Mouse (Mus musculus): ENCODE results near the gene Morc2a. TPM values are rescaled to one million over a fixed set of nuclear protein-coding genes. Genes with fewer than 3 reads are reported as not detected.

Gene Morc2a
- total RNA-seq, 2 experiments from 2014 or later = 22.0 to 23.9 TPM

DNA sequence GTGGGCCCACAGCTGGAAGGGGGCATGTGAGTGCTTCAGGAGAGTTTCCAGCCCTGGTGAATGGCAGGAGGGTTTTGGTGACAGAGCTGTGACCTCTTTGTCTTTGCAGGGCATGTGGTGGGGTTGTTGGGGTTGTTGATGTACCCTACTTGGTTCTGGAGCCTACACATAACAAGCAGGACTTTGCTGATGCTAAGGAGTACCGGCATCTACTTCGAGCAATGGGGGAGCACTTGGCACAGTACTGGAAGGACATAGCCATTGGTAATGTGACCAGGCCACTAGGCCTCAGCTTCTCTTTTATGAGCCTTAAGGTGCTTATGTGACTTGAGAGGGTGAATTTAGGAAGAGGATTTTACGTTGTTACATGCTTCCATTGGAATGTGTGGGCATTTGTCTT lies 30.8 kb downstream of the Morc2a start:
- intact Hi-C loops (cut with DNase I) = no loop called here
- DNase-seq (ENCODE audit: low spot score) = no peak

DNA sequence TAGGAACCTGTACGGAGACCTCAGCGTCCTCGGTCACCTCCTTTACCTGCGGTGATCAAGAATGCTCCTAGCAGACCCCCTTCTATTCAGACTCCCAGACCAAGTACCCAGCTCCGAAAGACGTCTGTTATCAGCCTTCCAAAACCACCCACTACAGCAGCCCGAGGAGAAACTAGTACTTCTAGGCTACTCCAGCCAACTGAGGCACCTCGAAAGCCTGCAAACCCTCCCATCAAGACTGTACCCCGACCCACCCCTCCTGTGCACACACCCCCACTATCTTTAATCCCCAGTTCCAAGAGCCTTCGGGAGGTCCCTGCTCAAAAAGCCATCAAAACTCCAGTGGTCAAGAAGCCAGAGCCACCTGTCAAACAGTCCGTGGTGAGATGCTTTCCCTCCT lies 34.7 kb downstream of the Morc2a start:
- intact Hi-C loops (cut with DNase I) = no loop called here
- DNase-seq (ENCODE audit: low spot score) = no peak

DNA sequence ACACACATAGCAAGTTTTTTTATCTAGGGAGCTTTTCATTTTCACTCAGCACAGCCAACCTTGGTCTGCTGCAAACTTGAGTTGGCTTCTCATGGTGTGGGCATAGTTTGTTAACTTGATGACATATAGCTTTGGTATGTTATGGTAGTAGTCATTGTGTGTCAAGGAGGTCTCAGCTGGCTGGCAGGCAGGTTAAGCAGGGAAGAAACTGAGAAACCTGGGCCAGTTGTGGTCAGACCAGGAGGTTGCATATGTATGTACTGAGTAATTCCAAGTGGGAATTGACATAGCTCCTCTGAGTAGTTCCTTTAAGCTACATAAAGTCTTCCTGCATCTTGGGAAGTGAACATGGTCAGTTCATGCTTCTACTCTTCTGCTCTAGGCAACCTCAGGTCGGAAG lies 35.2 kb downstream of the Morc2a start:
- no peak for DNase-seq (ENCODE audit: low spot score)

DNA sequence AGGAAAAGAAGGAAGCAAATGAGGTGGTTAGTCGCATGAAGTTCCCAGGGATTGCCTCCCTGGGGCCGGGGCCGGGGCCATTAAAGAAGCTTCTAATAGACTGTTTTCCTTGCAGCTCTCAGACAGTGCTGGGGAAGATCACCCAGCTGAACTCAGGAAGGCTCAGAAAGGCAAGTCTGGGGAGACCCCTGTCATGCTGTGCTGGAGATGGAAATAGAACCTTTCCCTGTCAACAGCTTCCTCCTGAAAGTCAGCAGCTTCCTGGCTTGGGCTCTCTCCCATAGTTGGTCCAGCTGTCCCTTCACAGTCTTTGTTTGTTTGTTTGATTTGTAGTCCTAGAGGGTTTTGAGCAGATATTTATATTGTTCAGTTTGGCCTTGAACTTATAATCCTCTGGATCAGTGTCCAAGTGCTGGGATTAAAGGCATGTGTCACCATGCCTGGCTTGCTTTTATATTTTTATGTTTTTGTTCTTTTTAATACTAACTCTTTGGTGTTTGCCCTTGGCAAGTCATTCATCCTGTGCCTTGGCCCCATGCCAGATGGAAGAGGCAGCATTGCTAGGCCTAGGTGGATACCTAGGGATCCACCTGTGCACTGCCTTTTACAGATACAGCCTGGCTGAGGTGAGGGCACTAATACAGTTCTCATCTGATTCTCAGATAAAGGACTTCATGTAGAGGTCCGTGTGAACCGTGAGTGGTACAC lies 35.9 kb downstream of the Morc2a start:
- no peak for DNase-seq (ENCODE audit: low spot score)
- intact Hi-C loops (cut with DNase I) = no loop called here

More for the DNA sequence above, 35.2 kb downstream of the Morc2a start:
- intact Hi-C loops (cut with DNase I) = no loop called here

DNA sequence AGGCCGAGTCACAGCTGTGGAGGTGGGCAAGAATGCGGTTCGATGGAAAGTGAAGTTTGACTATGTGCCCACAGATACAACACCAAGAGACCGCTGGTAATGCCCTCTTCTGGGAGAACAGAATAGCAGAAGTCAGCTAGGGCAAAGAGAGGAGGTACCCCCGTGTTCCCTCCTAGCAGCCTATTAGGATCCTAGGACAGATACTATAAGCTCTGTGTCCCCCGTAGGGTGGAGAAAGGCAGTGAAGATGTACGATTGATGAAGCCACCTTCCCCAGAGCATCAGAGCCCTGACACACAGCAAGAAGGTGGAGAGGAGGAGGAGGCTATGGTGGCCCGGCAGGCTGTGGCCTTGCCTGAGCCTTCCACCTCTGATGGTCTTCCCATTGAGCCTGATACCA lies 36.4 kb downstream of the Morc2a start:
- intact Hi-C loops (cut with DNase I) = no loop called here
- no peak for DNase-seq (ENCODE audit: low spot score)

DNA sequence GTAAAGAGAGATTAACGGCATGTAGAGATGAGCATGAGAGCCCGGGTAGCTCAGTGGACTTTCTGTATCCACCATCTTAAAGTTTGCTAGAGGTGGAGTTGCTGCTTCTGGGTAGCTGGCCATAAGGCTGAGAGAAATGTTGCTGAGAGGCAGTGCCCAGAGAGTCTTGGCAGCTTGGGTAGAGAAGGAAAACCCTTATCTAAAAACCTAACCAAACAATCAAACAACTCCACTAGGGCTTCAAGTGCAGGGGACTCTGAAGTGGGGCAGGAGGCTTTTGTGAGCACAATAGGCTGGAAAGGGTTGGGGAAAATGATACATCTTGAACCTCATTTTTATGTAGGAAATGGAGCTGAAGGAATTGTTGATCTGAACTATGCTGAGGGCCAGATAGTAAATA lies 37.3 kb downstream of the Morc2a start:
- intact Hi-C loops (cut with DNase I) = no loop called here

DNA sequence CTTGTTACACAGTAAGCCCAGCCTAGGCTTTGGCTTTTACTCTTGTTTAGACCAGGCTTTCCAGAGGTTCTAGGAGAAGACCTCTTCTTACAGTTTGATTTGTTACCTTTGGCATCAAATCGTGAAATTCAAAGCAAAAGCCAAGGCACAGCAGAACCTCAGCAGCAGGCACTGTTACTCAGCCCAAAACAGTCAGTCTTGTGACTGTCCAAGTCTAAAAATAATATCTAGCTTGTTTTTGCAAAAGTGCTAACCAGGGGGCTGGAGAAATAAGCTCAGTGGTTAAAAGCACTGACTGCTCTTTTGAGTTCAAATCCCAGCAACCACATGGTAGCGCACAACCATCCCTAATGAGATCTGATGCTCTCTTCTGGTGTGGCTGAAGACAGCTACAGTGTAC lies 37.9 kb downstream of the Morc2a start:
- no peak for DNase-seq (ENCODE audit: low spot score)

More for the DNA sequence above, 37.3 kb downstream of the Morc2a start:
- no peak for DNase-seq (ENCODE audit: low spot score)

DNA sequence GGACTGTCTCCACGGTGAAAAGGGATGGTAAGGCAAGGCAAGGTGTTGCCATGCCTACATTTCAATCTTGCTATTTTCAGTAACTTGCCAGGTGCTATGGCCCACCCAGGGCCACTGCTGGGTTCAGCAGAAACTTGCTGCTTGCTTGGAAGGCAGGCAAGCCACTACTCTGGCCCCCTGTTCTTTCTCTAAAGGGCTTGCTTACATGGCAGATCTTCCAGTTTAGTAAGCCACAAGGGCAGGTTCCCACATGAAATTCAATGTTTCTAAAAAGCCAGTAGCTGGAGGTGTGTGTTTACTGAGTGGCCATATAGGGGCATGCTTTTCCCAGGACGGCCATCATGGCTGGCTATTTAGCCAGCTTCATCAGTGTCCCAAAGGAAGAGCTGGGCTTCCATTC lies 42.8 kb downstream of the Morc2a start:
- intact Hi-C loops (cut with DNase I) = no loop called here
- no peak for DNase-seq (ENCODE audit: low spot score)

More for the DNA sequence above, 37.9 kb downstream of the Morc2a start:
- intact Hi-C loops (cut with DNase I) = no loop called here

DNA sequence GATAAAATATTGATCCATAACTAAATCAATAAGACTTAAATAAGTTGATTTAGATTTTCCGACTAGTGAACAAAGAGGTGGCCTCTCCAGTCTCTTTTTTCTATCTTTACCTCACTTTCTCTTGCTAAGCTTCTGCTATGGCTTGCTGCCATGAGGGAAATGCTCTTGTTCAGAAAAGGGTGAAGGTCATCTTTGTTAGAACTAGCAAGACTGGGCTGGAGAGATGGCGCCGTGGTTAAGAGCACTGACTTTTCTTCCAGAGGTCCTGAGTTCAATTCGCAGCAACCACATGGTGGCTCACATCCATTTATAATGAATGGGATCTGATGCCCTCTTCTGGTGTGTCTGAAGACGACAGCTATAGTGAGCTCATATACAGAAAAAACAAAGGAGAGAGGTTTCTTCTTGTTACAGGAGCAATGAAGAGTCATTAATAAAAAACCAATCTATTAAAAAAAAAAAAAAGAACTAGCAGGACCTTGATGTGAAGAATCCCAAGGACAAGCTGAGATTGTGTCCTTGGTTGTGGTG lies 47.2 kb downstream of the Morc2a start:
- no peak for DNase-seq (ENCODE audit: low spot score)
- intact Hi-C loops (cut with DNase I) = no loop called here

DNA sequence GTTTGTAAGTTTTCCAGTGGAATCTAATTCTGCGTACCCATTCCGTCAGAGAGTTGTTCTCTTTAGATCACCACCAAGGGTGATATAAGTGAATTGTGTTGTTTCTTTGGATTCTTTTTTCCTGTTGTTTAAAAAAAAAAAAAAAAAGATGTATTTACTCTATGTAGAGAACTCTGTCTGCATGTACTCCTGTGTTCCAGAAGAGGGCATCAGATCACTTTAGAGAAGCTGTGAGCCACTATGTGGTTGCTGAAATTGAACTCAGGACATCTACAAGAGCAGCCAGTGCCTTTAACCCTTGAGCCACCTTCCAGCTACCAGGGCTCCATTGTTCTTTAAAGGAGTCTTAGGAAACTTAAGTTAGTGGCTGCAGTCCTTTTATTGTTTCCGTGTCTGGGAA lies 48.5 kb downstream of the Morc2a start:
- no peak for DNase-seq (ENCODE audit: low spot score)
- intact Hi-C loops (cut with DNase I) = no loop called here

DNA sequence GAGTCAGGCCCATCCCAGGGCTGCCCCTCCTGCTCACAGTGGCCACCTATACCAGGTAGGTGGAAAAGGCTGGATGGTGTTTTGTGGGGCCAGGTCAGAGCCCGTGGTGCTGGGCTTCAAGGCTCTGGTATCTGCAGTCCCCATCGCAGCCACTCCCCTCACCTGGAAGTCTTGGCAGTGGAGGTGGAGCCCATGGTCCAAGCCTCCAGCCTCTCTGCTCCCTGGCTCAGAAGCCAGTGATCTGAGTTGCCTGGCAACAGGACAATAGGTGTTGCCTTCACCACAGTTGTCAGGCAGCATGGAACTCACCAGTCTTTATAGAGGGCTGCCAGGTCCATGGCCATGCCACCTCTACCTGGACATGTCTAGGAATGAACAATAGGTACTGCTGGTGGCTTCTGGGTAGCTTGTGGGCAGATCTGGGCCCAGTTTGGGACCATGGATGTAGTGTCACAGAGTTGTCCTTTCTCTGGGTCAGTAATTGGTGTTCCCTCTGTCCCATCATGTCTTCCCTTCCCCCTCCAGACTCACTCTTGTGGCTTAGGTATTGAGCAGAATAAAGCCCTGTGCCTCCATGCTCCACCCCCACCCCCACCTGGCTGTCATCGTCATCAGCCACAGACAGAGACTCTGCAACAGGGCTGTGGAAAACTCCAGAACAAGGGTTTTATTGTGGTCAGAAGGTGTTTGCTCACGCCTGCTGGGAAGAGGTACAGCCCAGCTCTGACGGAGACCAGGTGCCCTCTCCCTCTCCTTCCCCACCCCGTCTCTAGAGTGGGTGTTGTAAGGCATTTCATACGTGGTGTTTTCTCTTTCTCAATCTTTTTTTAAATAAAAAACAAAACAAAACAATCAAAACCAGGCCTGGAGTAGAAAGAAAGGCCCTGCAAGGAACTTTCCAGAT lies 54.4 kb downstream of the Morc2a start:
- DNase-seq (ENCODE audit: low spot score) = no peak
- intact Hi-C loops (cut with DNase I) = no loop called here

DNA sequence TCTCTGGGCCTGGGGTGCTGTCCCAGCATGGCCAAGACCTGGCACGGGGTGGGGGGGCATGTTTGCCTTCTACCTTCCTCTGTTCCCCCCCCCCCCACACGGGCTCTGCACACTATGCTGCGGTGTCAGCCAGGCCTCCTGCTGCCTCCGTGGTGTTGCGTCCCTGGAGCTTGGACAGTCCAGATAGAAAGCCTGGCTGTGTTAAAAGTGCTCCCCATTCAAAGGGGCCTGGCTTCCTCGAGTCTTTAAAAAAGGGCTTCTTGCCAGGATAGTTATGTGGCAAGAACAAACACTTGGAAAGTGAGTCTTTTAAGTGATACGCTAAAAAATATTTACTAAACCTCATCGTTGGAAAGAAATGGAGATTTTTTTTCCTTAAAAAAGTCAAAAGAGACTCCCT lies 55.4 kb downstream of the Morc2a start:
- intact Hi-C loops (cut with DNase I) = no loop called here
- no peak for DNase-seq (ENCODE audit: low spot score)

DNA sequence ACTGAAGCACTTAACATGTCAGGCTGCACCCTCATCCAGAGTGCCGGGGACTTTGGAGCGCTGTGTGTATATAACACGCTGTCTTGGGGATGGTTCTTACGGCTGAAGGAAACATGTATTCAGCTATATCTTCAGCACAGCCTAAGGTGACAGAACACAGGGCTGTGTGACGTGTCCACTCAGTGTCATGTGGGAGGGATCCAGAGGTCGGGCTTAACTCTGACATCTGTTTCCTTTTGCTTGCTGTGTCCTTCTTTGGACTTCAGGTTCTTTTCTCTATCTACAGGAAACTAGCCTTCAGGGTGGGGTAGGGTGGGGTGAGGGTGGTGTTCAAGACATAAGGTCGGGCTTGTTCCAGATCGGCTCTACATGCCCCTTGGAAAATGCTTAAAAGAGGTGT lies 58.1 kb downstream of the Morc2a start:
- intact Hi-C loops (cut with DNase I) = no loop called here
- no peak for DNase-seq (ENCODE audit: low spot score)

DNA sequence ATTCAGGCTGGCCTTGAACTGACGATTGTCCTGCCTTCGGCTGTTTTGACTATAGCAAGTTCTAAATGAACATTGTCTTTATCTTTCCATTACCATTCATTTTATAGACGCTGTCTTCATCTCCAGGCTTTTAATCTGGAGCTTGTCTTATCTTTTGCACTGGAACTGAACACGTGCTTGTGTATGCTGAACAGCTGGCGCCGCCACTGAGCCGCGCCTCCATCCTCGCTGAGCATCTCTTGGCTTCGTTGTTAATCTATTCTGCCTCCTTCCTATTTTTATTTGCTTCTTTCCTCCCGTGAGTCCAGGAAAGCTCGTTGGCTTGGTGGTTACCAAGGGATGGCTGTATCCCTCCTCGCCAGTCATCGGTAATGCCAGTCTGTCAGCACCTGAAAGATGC lies 61.2 kb downstream of the Morc2a start:
- intact Hi-C loops (cut with DNase I) = no loop called here
- no peak for DNase-seq (ENCODE audit: low spot score)

DNA sequence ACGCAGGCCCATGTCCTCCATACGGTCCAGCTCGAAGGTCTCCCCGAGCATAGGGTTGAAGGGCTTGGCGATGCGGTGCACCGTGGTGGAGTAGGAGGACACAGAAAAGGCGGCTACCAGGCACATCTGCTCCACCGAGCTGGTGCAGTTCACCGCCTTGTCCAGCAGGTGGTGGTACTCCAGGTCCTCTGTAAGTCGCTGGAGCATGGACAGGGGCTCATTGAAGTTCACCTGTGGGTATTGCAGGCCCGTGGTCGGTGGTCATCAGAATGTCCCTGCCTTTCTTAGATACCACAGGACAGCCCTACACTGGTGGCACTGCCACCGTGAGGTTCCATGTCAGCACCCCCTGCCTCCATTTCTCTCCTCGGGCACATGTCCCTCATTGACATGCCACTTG lies 65.5 kb downstream of the Morc2a start:
- DNase-seq (ENCODE audit: low spot score) = no peak
- intact Hi-C loops (cut with DNase I) = loop anchor here (1.0 kb wide), 1 partner anchor 72 kb away; no protein-coding TSS in a partner anchor

DNA sequence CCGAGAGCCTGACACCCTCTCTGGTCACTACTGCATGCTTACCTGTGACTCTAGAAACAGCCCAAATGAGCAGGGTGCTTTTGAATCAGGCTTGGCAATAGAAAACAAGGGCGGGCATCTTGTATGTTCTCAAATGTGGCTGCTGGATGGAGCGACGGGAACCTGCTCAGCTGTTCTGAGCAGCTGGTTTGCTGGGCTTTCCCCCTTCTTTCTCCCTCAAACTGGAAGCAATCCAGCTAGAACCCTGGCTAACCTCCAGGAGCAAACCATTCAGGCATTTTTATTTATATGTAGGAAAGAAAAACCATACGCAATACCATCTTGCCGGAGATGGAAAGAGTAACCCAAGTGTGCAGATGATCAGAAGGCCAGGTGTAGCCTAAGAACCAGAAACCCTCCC lies 67.7 kb downstream of the Morc2a start:
- intact Hi-C loops (cut with DNase I) = loop anchor here (5.0 kb wide), 1 partner anchor 166 kb away; no protein-coding TSS in a partner anchor

DNA sequence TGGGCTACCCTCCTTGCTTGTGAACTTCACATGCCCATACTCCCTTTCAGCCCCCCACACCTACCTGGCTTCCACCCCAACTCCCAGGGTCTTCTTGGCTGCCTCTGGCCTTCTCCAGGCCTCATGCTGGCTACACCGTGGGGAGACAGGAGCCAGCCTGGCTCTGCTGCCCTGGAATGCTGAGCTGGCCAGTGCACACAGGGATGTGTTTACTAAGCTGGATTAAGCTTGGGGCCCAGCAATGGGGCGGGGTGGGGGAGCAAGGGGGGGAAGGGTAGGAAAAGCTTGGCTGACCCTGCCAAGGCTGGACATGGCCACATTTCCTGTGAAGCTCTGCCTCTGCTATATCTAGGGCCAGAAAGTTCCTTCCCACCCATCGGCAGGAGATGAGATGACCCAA lies 73.0 kb downstream of the Morc2a start:
- DNase-seq (ENCODE audit: low spot score) = no peak

More for the DNA sequence above, 67.7 kb downstream of the Morc2a start:
- no peak for DNase-seq (ENCODE audit: low spot score)

DNA sequence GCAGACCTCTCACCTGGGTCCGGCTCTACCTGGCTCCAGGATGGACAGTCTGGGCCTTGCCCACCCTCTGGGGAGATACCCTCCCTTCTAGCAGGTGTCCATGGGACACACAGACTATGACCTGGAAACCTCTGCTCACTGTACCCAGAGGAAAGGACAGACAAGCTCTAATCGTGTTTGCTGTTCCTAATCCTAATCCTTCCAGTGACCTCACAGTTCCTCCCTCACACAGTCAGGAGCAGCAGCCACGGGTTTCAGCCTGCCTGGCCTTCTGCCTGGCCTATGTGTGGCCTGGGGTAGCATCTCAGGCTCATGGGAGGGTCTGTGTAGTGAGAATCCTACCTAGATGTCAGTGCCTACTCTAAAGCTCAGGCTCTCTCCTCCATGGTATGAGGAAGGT lies 73.9 kb downstream of the Morc2a start:
- intact Hi-C loops (cut with DNase I) = no loop called here
- no peak for DNase-seq (ENCODE audit: low spot score)

More for the DNA sequence above, 73.0 kb downstream of the Morc2a start:
- intact Hi-C loops (cut with DNase I) = no loop called here

DNA sequence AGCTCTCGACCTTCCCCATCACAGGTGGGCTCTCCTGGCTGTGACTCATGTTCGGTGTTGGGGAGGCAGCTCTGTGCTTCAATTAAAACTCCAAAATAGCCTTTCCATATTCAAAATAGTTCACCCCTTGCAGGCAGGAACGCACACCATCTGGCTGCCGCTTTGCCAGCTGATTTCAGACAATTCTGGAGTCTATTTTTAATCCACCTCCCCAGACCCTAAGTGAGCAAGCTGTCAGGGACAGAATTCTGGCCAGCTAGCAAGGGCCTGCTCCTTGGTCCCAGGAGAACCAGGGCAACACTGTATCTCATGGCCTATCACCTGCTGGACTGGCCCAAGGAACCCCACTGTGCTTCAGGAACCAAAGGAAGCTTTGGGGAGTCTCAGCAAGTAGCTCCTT lies 74.9 kb downstream of the Morc2a start:
- no peak for DNase-seq (ENCODE audit: low spot score)
- intact Hi-C loops (cut with DNase I) = no loop called here

DNA sequence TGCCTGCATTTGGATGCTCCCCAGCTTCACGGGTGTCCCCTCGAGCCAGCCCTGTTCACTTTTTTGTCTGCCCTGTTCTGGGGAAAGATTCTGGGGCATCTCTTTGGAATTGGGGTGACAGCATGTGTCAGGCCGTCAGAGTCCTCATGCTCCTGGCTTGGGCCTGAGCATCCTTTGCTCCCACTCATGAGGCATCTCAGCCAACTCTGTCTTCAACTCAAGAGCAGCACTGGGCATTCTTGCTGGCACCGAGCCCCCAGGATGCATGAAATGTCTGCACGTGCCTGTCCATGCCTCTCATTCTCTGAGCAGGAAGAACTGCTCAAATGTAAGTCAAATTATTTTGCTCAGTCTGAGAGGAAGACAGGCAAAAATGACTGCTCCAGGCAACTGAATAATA lies 75.7 kb downstream of the Morc2a start:
- DNase-seq (ENCODE audit: low spot score) = no peak
- intact Hi-C loops (cut with DNase I) = no loop called here

Data from heart, postnatal 25 days (tissue).